Mouse (Mus musculus) cerebellum, adult (tissue): ENCODE results near the gene Klra9.
"Not testable (repeated sequence)": the region's sequence is repeated elsewhere in the genome, so short reads cannot be mapped to it uniquely, and the experiment has no call there.

Source experiments
- ATAC-seq: cut with Nextera tagmentation; 2 replicates; pipeline ENCODE4 v1.9.2; 2017; ENCODE audit warnings: mild to moderate bottlenecking, moderate library complexity, mixed read lengths; ENCODE audit not compliant: insufficient number of reproducible peaks, low FRiP score, low TSS enrichment

The Klra9 gene

GRCm38 (mm10) chr6:130193012-130193411, at the start of gene Klra9:
Gene Klra9 (minus strand): TSS chr6:130193112.
- not testable (repeated sequence) for ATAC-seq

DNA sequence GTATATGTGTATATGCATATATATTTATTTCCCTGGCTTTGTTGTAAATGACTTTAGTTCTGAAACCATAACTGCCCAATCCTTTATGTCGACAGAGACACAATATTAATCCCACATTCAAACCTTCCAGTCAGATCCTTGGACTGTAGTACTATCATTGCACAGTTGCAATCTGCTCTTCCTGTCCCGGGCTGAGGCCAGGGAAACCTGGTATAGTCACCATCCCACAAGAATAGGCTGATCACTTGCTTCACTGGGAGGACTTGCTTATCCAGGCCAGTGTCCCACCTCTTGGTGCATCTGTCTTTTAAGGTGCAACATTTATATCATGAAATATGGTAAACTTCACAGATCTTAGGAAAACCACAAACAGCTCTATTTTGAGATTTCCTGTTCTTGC, 44.6 kb upstream of the Klra9 start:
- no peak for ATAC-seq

- ATAC-seq: no peak
Measured at GRCm38 (mm10) chr6:130236635-130237034, 43.7 kb upstream of the Klra9 start.

DNA sequence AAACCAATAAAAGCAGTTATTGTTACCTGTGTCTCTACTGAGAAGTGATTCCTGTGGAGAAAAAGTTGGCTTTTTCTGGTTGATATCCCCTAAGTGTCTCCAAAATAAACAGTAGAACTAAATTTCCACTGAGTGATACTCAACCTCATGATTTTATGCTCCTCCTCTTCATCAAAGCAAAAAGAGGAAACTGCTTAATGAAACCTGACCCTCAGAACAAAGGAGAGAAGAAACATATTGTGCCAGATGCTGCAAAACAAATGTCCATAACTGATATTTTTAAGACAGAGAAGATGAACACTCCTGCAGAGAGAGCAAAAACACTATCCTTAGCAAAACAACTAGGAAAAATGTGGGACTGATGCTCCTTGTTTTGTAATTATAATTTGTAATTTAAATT, 40.3 kb upstream of the Klra9 start, which contains the start of gene Klra7:
Gene Klra7 (minus strand): TSS at position 101 of the 400 bp plus-strand sequence.
- no peak for ATAC-seq

GRCm38 (mm10) chr6:130197453-130197852, 4.5 kb upstream of the Klra9 start:
- ATAC-seq: not testable (repeated sequence)

DNA sequence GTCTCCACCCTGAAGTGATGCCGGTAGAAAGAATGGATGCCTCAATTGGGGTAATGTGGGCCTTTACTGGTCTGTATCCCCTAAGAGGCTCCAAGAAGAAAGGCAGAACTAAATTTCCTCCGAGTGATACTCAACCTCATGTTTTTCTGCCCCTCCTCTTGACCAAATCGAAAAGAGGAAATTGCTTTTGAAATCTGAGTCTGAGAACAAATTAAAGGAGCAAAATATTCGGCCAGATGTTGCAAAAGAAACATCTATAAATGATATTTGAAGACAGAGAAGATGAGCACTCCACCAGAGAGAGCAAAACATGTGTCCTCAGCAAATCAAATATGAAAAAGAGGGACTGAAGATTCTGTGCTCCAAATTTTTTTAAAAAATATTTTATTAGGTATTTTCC, 63.1 kb downstream of the Klra9 start, which contains the start of gene Klra8:
Gene Klra8 (minus strand): TSS at position 101 of the 400 bp plus-strand sequence.
- ATAC-seq: not testable (repeated sequence)
